Mouse (Mus musculus): ENCODE results near the gene Flywch2. TPM values are rescaled to one million over a fixed set of nuclear protein-coding genes. Genes with fewer than 3 reads are reported as not detected.
"Not testable (repeated sequence)": the region's sequence is repeated elsewhere in the genome, so short reads cannot be mapped to it uniquely, and the experiment has no call there.

Flywch2 gene
- polyA plus RNA-seq, 1 experiment from 2014 or later = 41.3 TPM

- Histone ChIP-seq H3K4me1 (peaks cover 38% of the 10 kb centered on the region), H3K27me3 (replicated peaks; ENCODE audit: low read depth, poor library complexity, severe bottlenecking) (no peaks in the 10 kb centered on the region), H3K36me3 (replicated peaks) (no peaks in the 10 kb centered on the region), H3K27ac (replicated peaks) (peak overlapping the region; percentile 90), H3K4me3 (peak overlapping the region; percentile 75), H3K9me3 (no peaks in the 10 kb centered on the region)
- DNase-seq (ENCODE audit: low spot score) = peak; percentile 37
- 16% methylated on average over 13 of the region's 13 CpGs for WGBS
These were observed 640 bp upstream of the Flywch2 start for GRCm38 (mm10) chr17:23786510-23786931.

- Histone ChIP-seq H3K4me3 (no peak overlapping the region), H3K4me1 (peaks cover 17% of the 10 kb centered on the region), H3K27me3 (replicated peaks; ENCODE audit: low read depth, poor library complexity, severe bottlenecking) (no peaks in the 10 kb centered on the region), H3K36me3 (replicated peaks) (0 out of 2 replicates have a peak, but pooled peaks cover 8% of the 10 kb centered on the region), H3K9me3 (no peaks in the 10 kb centered on the region), H3K27ac (replicated peaks) (no peak overlapping the region)
- no peak for DNase-seq (ENCODE audit: low spot score)
These were observed 2.5 kb downstream of the Flywch2 start for GRCm38 (mm10) chr17:23783352-23783751.

- Histone ChIP-seq H3K9me3 (no peaks in the 10 kb centered on the region), H3K4me1 (peaks cover 4% of the 10 kb centered on the region), H3K27me3 (replicated peaks; ENCODE audit: low read depth, poor library complexity, severe bottlenecking) (no peaks in the 10 kb centered on the region), H3K4me3 (no peak overlapping the region), H3K27ac (replicated peaks) (no peak overlapping the region), H3K36me3 (replicated peaks) (0 out of 2 replicates have a peak, but pooled peaks cover 8% of the 10 kb centered on the region)
- 53% methylated on average over 2 of the region's 2 CpGs for WGBS
- no peak for DNase-seq (ENCODE audit: low spot score)
These were observed 7.4 kb downstream of the Flywch2 start for GRCm38 (mm10) chr17:23778447-23778846.

- H3K4me1 ChIP-seq = peaks cover 4% of the 10 kb centered on the region
- no peak overlapping the region for H3K4me3 ChIP-seq
- no peaks in the 10 kb centered on the region for H3K9me3 ChIP-seq
- 78% methylated on average over 2 of the region's 2 CpGs for WGBS
- H3K36me3 ChIP-seq (replicated peaks) = 0 out of 2 replicates have a peak, but pooled peaks cover 8% of the 10 kb centered on the region
- no peak for DNase-seq (ENCODE audit: low spot score)
- H3K27me3 ChIP-seq (replicated peaks; ENCODE audit: low read depth, poor library complexity, severe bottlenecking) = no peaks in the 10 kb centered on the region
- no peak overlapping the region for H3K27ac ChIP-seq (replicated peaks)
These were observed 8.7 kb downstream of the Flywch2 start for GRCm38 (mm10) chr17:23777141-23777540.

GRCm38 (mm10) chr17:23776216-23776615 lies 9.7 kb downstream of the Flywch2 start:
- Histone ChIP-seq H3K27me3 (replicated peaks; ENCODE audit: low read depth, poor library complexity, severe bottlenecking) (no peaks in the 10 kb centered on the region), H3K36me3 (replicated peaks) (0 out of 2 replicates have a peak, but pooled peaks cover 8% of the 10 kb centered on the region), H3K4me1 (peaks cover 13% of the 10 kb centered on the region), H3K4me3 (no peak overlapping the region), H3K27ac (replicated peaks) (no peak overlapping the region), H3K9me3 (no peaks in the 10 kb centered on the region)
- DNase-seq (ENCODE audit: low spot score) = no peak
- WGBS = 81% methylated on average over 10 of the region's 10 CpGs

- 8% methylated on average over 12 of the region's 12 CpGs for WGBS
- Histone ChIP-seq H3K9me3 (no peaks in the 10 kb centered on the region), H3K4me3 (peak overlapping the region; percentile 23; the same call in 1 of the 2 replicates), H3K27me3 (replicated peaks; ENCODE audit: low read depth, poor library complexity, severe bottlenecking) (no peaks in the 10 kb centered on the region), H3K36me3 (replicated peaks) (peaks cover 11% of the 10 kb centered on the region), H3K4me1 (peaks cover 24% of the 10 kb centered on the region), H3K27ac (replicated peaks) (no peak overlapping the region)
- DNase-seq (ENCODE audit: low spot score) = peak; percentile 84
These were observed 11.8 kb downstream of the Flywch2 start for GRCm38 (mm10) chr17:23774090-23774489.

- DNase-seq (ENCODE audit: low spot score) = no peak
- H3K36me3 ChIP-seq (replicated peaks) = peaks cover 13% of the 10 kb centered on the region
- H3K9me3 ChIP-seq = no peaks in the 10 kb centered on the region
- H3K27ac ChIP-seq (replicated peaks) = no peak overlapping the region
- H3K4me1 ChIP-seq = peaks cover 24% of the 10 kb centered on the region
- H3K27me3 ChIP-seq (replicated peaks; ENCODE audit: low read depth, poor library complexity, severe bottlenecking) = no peaks in the 10 kb centered on the region
- no peak overlapping the region for H3K4me3 ChIP-seq
- 72% methylated on average over 6 of the region's 6 CpGs for WGBS
These were observed 12.2 kb downstream of the Flywch2 start for GRCm38 (mm10) chr17:23773676-23774075.

- H3K4me3 ChIP-seq = peak overlapping the region; percentile 90
- H3K4me1 ChIP-seq = peaks cover 24% of the 10 kb centered on the region
- not testable (repeated sequence) for H3K27me3 ChIP-seq (replicated peaks; ENCODE audit: low read depth, poor library complexity, severe bottlenecking); H3K9me3 ChIP-seq; DNase-seq (ENCODE audit: low spot score); H3K27ac ChIP-seq (replicated peaks)
- peaks cover 27% of the 10 kb centered on the region for H3K36me3 ChIP-seq (replicated peaks)
- 85% methylated on average over 2 of the region's 2 CpGs for WGBS
These were observed 13.7 kb downstream of the Flywch2 start for GRCm38 (mm10) chr17:23772219-23772556.

- Histone ChIP-seq H3K27ac (replicated peaks) (peak within 1 kb of the TSS; percentile 98), H3K36me3 (replicated peaks) (peaks cover 32% of the 10 kb centered on the region), H3K4me1 (peaks cover 24% of the 10 kb centered on the region), H3K4me3 (peak within 1 kb of the TSS; percentile 90), H3K9me3 (no peaks in the 10 kb centered on the region), H3K27me3 (replicated peaks; ENCODE audit: low read depth, poor library complexity, severe bottlenecking) (no peaks in the 10 kb centered on the region)
- 4% methylated on average over 58 of the region's 58 CpGs for WGBS
- peak; percentile 99 for DNase-seq (ENCODE audit: low spot score)
These were observed 14.3 kb downstream of the Flywch2 start, which contains the start of gene Flywch1 for GRCm38 (mm10) chr17:23771284-23772218. TSS of gene Flywch1 (minus strand) at chr17:23771602.

GRCm38 (mm10) chr17:23770896-23771283 lies 15.0 kb downstream of the Flywch2 start:
- peaks cover 38% of the 10 kb centered on the region for H3K36me3 ChIP-seq (replicated peaks)
- H3K4me1 ChIP-seq = peaks cover 24% of the 10 kb centered on the region
- peak overlapping the region; percentile 98 for H3K27ac ChIP-seq (replicated peaks)
- DNase-seq (ENCODE audit: low spot score) = no peak
- H3K9me3 ChIP-seq = no peaks in the 10 kb centered on the region
- peak overlapping the region; percentile 90 for H3K4me3 ChIP-seq
- 2% methylated on average over 19 of the region's 19 CpGs for WGBS
- H3K27me3 ChIP-seq (replicated peaks; ENCODE audit: low read depth, poor library complexity, severe bottlenecking) = no peaks in the 10 kb centered on the region

GRCm38 (mm10) chr17:23770493-23770892 lies 15.4 kb downstream of the Flywch2 start:
- WGBS = 20% methylated on average over 2 of the region's 2 CpGs
- H3K4me1 ChIP-seq = peaks cover 24% of the 10 kb centered on the region

GRCm38 (mm10) chr17:23762976-23763375 lies 22.9 kb downstream of the Flywch2 start:
- no peak for DNase-seq (ENCODE audit: low spot score)
- H3K27ac ChIP-seq (replicated peaks) = no peak overlapping the region
- no peak overlapping the region for H3K4me3 ChIP-seq
- H3K27me3 ChIP-seq (replicated peaks; ENCODE audit: low read depth, poor library complexity, severe bottlenecking) = no peaks in the 10 kb centered on the region
- H3K9me3 ChIP-seq = 0 out of 2 replicates have a peak, but pooled peaks cover 2% of the 10 kb centered on the region
- H3K36me3 ChIP-seq (replicated peaks) = peaks cover 92% of the 10 kb centered on the region
- WGBS = 91% methylated on average over 11 of the region's 11 CpGs
- H3K4me1 ChIP-seq = no peaks in the 10 kb centered on the region

More at GRCm38 (mm10) chr17:23770493-23770892, 15.4 kb downstream of the Flywch2 start:
- Histone ChIP-seq H3K36me3 (replicated peaks) (peaks cover 42% of the 10 kb centered on the region), H3K9me3 (no peaks in the 10 kb centered on the region), H3K4me3 (peak overlapping the region; percentile 90), H3K27me3 (replicated peaks; ENCODE audit: low read depth, poor library complexity, severe bottlenecking) (no peaks in the 10 kb centered on the region), H3K27ac (replicated peaks) (peak overlapping the region; percentile 98)
- DNase-seq (ENCODE audit: low spot score) = no peak

- Histone ChIP-seq H3K9me3 (0 out of 2 replicates have a peak, but pooled peaks cover 2% of the 10 kb centered on the region), H3K27me3 (replicated peaks; ENCODE audit: low read depth, poor library complexity, severe bottlenecking) (no peaks in the 10 kb centered on the region), H3K4me1 (no peaks in the 10 kb centered on the region), H3K36me3 (replicated peaks) (peaks cover 95% of the 10 kb centered on the region), H3K27ac (replicated peaks) (no peak overlapping the region), H3K4me3 (no peak overlapping the region)
- 93% methylated on average over 3 of the region's 3 CpGs for WGBS
- DNase-seq (ENCODE audit: low spot score) = no peak
These were observed 24.7 kb downstream of the Flywch2 start for GRCm38 (mm10) chr17:23761155-23761554.
